Mouse (Mus musculus) spleen, postnatal 36 days (tissue): Measurements from ENCODE around the gene Pigl.

ENCODE experiments used
- DNase-seq, 2 experiments: peaks; one replicate each; pipeline ENCODE4 v3.0.0; 2022; ENCODE audit warnings: low spot score in 2 of 2, mixed read lengths in 1 of 2

The Pigl gene

DNA sequence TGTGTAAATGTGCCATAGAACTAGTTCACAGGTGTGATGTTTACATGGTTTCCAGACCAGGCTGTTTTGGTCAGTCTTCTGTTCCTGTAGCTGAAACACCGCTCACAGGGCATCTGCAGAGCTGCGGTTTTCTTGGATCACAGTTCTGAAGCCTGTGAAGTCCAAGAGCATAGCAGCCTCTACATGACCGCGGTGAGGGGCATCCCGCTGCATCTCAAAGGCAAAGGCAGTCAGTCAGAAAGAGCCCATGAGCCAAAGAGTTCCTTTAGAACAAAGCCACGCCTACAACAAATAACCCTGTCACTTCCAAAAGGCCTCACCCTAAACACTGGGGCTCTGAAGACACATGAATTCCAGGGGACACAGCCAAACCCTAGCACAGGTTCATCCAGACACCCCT lies 55.1 kb downstream of the Pigl start:
- DNase-seq, result no peak

DNA sequence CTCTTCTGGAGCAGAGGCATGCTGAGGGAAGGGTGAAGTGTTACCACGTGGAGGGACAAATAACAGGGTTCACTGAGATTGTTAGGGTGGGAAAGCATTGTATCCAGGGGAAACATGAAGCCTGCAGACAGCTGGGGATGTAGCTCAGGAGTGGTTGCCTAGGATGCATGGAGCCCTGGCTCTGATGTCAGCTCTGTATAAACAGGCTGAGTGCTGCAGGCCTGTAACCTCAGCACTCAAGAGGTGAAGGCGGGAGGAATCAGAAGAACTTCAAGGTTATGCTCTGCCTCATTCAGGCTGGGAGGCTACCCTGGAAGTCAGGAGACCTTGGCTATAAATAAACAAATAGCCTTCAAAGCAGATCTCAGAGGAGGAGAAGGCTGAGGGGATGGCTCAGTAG lies 60.7 kb downstream of the Pigl start:
- no peak for DNase-seq

- DNase-seq, result no peak
These were observed 64.0 kb downstream of the Pigl start for GRCm38 (mm10) chr11:62522283-62522682.

DNA sequence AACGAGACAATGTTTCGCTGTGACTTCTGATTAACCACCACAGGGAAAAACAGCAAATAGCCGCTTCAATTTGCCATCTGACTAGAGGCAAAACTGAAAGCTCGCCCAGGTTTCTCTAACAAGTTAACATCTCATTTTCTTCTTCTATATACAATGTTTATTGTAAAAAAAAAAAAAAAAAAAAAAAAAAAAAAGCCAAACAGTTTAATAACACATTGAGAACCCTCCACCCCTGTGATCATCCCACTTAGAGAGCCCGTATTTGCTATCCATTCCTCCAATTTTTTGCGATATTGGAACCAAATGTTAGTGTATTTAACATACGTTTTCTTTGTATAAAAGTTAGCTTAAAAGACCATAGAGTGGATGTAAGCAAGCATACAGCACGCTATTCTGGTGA lies 78.8 kb downstream of the Pigl start:
- DNase-seq, result no peak

DNA sequence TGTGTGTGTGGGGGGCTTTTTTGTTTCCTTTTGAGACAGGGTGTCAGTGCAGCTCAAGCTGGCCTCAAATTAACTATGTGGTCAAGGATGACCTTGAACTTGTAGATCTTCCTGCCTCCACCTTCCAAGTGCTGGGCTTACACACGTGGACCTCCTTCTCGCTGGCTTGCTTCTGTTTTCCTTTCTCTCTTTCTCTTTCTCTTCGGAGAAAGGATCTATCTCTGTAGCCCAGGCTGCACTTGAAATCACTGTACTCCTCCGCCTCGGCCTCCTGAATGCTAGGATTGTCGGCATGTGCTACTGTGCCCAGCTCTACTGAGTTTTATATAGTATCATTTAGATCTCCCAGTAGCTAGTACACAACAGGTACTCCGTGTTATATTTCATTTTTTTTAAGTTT lies 79.3 kb downstream of the Pigl start:
- no peak for DNase-seq

GRCm38 (mm10) chr11:62538321-62539088 lies 80.2 kb downstream of the Pigl start:
- DNase-seq, result peak; percentile 26 to 34

GRCm38 (mm10) chr11:62539089-62539890 lies 81.0 kb downstream of the Pigl start, which contains the start of gene Cenpv:
TSS of gene Cenpv (minus strand) at chr11:62539261.
- peak; percentile 58 to 60 for DNase-seq

- DNase-seq, result no peak
These were observed 81.9 kb downstream of the Pigl start for GRCm38 (mm10) chr11:62540167-62540566.

DNA sequence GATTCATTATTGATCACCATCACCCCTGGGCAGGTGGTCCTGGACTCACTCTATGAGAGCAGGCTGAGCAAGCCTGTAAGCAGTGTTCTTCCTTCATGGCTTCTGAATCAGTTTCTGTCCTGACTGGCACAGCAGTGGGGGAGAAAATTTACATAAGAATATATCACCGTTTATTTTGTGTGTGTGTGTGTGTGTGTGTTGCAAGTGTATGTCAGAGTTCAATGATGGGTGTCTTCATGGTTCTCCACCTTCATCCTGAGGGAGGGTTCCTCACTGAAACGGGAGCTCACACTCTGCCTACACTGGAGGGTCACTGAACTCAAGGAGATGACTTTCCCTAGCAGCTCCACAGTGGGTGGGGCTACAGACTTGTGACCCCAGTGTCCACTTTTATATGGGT lies 82.7 kb downstream of the Pigl start:
- no peak for DNase-seq

DNA sequence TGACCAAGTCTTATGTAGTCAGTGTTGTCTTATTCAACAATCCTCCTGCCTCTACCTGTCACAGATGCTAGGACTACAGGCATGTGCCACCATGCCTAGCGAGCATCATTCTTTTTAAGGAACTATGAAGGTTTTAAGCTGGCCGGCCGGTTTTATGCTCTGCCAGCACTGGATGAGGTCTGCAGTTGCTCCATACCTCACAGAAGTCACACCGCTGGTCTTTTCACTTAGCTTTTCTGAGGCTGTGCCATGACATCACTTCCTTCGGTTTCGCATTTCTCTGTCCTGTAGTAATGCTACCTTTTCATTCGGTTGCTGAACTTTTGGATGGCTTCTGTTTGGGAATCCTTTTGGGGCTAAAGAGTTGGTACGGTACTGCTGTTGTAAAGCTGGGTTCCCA lies 83.3 kb downstream of the Pigl start:
- DNase-seq, result no peak

DNA sequence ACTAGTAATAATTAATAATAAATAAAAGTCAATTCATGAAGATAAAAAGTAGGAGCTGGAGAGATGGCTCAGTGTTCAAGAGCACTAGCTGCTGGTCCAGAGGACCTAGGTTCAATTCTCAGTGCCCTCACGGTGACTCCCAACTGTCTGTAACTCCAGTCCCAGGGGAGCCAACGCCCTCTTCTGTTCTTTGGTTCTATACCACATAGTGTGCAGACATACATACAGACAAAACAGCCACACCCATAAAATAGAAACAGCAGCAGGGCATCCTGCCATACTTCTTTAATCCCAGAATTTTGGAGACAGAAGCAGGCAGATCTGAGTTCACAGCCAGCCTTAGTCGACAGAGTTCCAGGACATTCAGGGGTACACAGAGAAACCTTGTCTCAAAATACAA lies 85.7 kb downstream of the Pigl start:
- no peak for DNase-seq

DNA sequence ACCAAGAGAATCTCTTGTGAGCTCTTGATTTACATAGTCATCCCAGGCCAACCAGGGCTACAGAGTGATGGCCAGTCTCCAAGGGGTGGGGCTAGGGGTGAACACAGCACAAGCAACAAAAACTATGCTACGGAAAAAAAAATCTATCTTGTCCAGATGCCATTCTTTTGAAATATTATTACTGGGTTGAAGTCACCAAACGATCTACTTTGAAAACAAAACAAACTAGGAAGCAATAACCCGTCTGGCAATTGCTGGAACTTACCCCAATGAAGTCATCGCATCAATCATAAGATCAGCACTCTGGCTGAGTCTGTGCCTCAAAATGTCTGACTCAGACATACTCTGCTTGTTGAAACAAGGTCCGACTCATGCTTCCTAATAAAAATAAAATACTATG lies 91.5 kb downstream of the Pigl start:
- peak; percentile 41 to 65 for DNase-seq

DNA sequence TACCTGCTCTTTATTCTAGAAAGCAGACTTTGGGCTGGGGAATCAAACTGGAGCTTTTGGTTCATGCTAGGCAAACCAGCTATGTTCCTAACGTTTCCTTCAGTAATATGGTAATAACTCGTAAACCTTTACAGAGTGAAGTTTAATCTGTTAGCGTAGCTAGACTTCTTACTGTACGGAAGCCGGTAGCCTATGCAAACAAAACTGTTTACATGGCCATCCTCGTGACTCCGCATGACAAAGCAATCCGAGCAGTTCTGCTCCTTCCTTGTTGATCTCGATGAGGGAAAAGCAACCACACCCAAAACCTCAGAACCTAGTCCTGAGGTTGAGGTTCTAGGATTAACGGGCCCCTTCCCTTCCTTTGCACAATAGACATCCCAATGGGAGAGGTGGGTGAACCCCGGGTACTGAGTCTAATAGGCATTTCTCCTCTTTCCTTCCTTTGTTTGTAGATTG lies 92.0 kb downstream of the Pigl start:
- DNase-seq, result peak; percentile 60 to 71

DNA sequence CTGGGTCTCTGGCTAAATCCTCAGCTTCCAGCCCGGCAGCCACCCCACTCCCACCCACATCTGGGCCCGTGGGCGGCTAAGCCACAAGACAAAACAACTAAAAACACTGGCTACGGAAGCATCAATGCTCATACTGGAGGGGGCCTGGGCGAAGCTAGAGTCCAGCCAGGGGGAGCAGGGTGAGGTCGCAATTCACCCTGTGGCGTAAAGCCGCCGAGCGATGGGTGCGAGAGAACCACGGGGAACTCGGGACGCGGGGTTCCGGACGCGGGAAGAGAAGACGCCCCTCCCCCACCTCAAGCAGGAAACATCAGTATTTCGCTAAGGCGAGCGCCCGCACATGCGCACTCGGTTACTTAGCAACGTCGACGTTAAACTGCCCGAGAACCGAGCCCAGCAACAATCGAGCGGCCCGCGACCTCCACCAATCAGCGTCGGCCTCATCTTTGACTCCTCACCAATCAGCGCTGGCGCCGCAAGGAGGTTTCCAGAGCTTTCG lies 92.5 kb downstream of the Pigl start, which contains the start of gene Ubb:
TSS of gene Ubb (plus strand) at position 445 of the 499 bp plus-strand sequence.
- peak; percentile 99 for DNase-seq

- DNase-seq, result peak; percentile 84 to 89
These were observed 93.2 kb downstream of the Pigl start for GRCm38 (mm10) chr11:62551226-62552119.

- no peak for DNase-seq
These were observed 94.9 kb downstream of the Pigl start for GRCm38 (mm10) chr11:62553186-62553585.

DNA sequence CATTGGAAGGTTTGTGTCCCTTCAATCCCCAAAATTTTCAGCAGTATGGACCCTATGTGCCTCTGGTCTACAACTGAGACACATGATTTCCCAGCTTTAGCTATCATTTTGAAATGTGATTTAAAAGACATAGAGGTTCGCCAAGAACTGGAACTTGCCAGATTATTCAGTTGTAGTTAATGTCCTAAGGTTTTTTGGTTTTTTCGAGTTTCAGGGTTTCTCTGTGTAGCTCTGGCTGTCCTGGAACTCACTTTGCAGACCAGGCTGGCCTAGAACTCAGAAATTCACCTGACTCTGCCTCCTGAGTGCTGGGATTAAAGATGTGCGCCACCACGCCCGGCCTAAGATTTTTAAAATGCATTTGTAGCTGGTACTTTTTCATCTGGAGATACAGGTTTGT lies 95.4 kb downstream of the Pigl start:
- no peak for DNase-seq

- no peak for DNase-seq
These were observed 96.0 kb downstream of the Pigl start for GRCm38 (mm10) chr11:62554163-62554855.

DNA sequence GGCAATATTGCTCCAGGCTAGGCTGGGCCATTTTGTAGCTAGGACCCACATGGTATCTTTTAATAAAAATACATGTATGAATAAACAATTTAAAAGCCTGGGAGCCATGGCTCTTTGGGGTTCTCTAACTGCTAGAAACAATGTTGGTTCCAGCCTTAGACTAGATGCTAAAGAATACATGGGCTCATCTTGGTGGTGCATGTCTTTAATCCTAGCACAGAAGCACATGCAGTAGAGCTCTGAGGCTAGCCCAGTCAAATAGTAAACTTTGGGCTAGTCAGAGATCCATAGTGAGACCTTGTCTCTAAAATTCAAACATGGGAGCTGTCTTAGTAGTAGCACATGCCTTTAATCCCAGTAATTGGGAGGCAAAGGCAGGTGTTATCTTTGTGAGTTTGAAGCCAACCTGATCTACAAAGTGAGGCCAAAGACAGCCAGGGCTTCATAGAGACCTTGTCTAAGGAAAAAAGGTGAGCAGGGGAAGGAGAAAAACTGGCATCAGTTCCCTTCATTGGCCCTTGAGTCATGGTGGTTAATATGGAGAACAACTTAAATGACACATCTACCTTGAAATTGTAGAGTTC lies 96.8 kb downstream of the Pigl start:
- DNase-seq, result no peak

DNA sequence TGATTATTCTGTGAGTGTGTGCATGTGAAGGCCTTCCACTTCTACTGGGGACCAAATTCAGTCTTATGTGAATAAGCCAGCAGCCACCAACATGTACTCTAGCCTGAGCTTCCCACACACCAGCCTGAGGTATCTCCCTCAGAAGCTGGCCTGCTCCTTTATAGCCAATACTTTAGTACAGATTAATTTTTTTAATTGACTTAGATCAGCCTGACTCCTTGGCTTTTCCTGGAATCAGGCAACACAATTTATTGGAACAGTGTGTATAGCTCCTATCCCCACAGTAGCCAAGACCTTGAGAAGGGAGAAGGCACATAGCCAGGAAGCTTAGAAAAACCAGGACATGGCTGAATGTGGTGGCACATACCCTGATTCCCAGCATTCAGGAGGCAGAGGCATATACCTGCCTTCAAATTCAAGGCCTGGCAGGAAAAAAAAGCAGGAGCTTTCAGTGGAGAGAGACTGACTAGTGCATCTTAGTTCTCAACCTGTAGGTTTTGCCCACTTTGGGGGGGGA lies 97.7 kb downstream of the Pigl start:
- DNase-seq, result no peak
